Mouse (Mus musculus) lung, adult 2 months (tissue): ENCODE measurements around the gene Dcps.

Experiments used
- CTCF ChIP-seq: fragments of 200-500 bp; IDR thresholded peaks from 2 replicates; pipeline ENCODE4 v1.5.1; 2011; ENCODE audit warnings: mild to moderate bottlenecking, low read length, control low read depth; ENCODE audit not compliant: insufficient read depth
- POLR2A ChIP-seq: fragments of 200-500 bp; IDR thresholded peaks from 2 replicates; pipeline ENCODE4 v1.6.1; 2011; ENCODE audit warnings: low read depth, mild to moderate bottlenecking, control low read depth, low read length, borderline replicate concordance; ENCODE audit errors: extremely low read depth

GRCm38 (mm10) chr9:35114234-35114633, 61.6 kb downstream of the Dcps start:
- TF ChIP-seq CTCF (no peak), POLR2A (no peak)
